Mouse (Mus musculus) limb, embryonic 11.5 days (tissue): Measurements from ENCODE around the gene Kdm4b. TPM values are rescaled to one million over a fixed set of nuclear protein-coding genes. Genes with fewer than 3 reads are reported as not detected.

Experiments used
- ATAC-seq: fragments of 200-750 bp; cut with Nextera tagmentation; 2 replicates; pipeline ENCODE4 v1.8.0; 2017; ENCODE audit warnings: low read depth; ENCODE audit not compliant: insufficient number of reproducible peaks, low FRiP score, low TSS enrichment
- DNase-seq: peaks from one replicate; pipeline ENCODE4 v3.0.0-alpha.2; 2015; ENCODE audit warnings: low spot score
- H3K27ac ChIP-seq: fragments of 300-500 bp; sonication (generic); replicated peaks from 2 replicates; pipeline ENCODE4 v1.5.1; 2014; ENCODE audit warnings: low read depth, mild to moderate bottlenecking, low read length
- H3K27me3 ChIP-seq: fragments of 300-500 bp; sonication (generic); 2 replicates; pipeline ENCODE4 v1.6.1; 2014; ENCODE audit warnings: mild to moderate bottlenecking, low read length, mixed read lengths; ENCODE audit not compliant: control insufficient read depth, insufficient read depth
- H3K36me3 ChIP-seq: fragments of 300-500 bp; sonication (generic); 2 replicates; pipeline ENCODE4 v1.6.1; 2014; ENCODE audit warnings: mild to moderate bottlenecking, low read length, moderate library complexity, mixed read lengths; ENCODE audit not compliant: control insufficient read depth, insufficient read depth
- H3K4me1 ChIP-seq: fragments of 300-500 bp; sonication (generic); 2 replicates; pipeline ENCODE4 v1.6.1; 2014; ENCODE audit warnings: low read length, mixed read lengths; ENCODE audit not compliant: control insufficient read depth, insufficient read depth
- H3K4me2 ChIP-seq: fragments of 300-500 bp; sonication (generic); 2 replicates; pipeline ENCODE4 v1.6.1; 2014; ENCODE audit warnings: low read depth, mild to moderate bottlenecking, moderate library complexity; ENCODE audit not compliant: severe bottlenecking
- H3K4me3 ChIP-seq: fragments of 300-500 bp; sonication (generic); 2 replicates; pipeline ENCODE4 v1.5.1; 2014; ENCODE audit warnings: low read depth, low read length
- H3K9ac ChIP-seq: fragments of 300-500 bp; sonication (generic); 2 replicates; pipeline ENCODE4 v1.6.1; 2014; ENCODE audit warnings: mild to moderate bottlenecking, low read length
- H3K9me3 ChIP-seq: fragments of 300-500 bp; sonication (generic); 2 replicates; pipeline ENCODE4 v1.6.1; 2016; ENCODE audit warnings: low read length; ENCODE audit not compliant: control insufficient read depth
- WGBS: fragments of 180-500 bp; shearing (Covaris S2); extraction: QIAGEN DNeasy Blood & Tissue Kit; methylation state at CpG from one replicate; pipeline ENCODE4 v1.1.7; 2014; 5-methylcytosine and 5-hydroxymethylcytosine counted together
- polyA plus RNA-seq: library from polyadenylated mRNA; unstranded; fragments of >200 nt; fragmentation: Nextera tagmentation; extraction: Ambion mirVana; gene quantifications from 2 replicates; pipeline ENCODE4 v1.2.1, GENCODE M21; 2014

The Kdm4b gene
- polyA plus RNA-seq, 1 experiment from 2014 or later: 33.2 TPM

DNA sequence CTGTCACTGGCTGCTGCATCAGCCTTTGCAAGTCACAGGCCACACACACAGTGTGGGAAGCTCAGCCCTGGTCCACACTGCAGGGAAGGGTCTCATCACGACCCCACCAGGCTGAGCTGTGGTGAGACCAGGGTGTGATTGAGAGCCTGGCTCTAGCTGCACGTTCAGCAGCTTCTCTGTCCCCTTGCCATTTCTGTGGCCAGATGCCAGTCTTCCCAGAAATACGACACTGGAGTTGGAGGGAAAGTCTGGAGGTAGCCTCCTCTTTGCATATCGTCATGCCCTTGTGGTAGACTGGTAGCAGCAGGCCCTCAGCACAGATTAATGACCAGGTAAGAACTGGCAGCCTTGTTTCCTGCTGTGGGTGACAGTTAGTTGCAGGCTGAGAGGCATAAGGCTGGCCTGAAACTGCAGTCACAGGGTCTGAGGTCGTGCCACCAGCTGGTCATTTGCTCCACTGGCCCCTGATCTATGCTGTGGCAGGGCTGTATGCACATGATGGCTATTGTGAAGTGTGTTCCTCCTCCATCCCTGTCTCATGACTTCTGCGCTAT lies 53.5 kb downstream of the Kdm4b start:
- H3K9me3 ChIP-seq: no peaks in the 10 kb centered on the region
- no peak overlapping the region for H3K27ac ChIP-seq
- H3K9ac ChIP-seq: no peak overlapping the region
- no peaks in the 10 kb centered on the region for H3K4me1 ChIP-seq
- H3K4me3 ChIP-seq: no peak overlapping the region
- no peaks in the 10 kb centered on the region for H3K27me3 ChIP-seq
- ATAC-seq (no peak), DNase-seq (no peak)
- 67% methylated on average over 6 of the region's 6 CpGs for WGBS
- no peak overlapping the region for H3K4me2 ChIP-seq
- H3K36me3 ChIP-seq: peaks cover 14% of the 10 kb centered on the region

DNA sequence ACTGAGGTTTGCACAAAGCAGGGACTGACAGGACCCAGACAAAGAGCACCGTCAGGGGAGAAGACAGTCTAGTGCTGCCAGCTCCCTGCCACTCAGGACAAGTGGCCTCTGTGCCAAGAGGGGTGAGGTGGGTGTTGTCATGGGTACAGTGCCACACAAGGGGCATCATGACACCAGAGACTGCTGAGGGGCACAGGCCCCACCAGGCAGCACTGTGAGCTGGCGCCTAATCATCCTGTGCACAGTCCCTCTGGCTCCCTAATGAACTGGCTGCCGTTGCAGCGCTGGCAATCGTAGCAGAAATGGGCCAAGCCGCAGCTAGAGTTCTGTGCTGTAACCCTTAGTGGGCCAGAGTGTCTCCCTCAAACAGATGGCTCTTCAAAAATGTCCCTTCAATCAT lies 54.4 kb downstream of the Kdm4b start:
- Histone ChIP-seq H3K27ac (no peak overlapping the region), H3K4me2 (no peak overlapping the region), H3K9me3 (no peaks in the 10 kb centered on the region), H3K27me3 (no peaks in the 10 kb centered on the region), H3K4me1 (no peaks in the 10 kb centered on the region), H3K9ac (no peak overlapping the region), H3K36me3 (peaks cover 14% of the 10 kb centered on the region), H3K4me3 (no peak overlapping the region)
- DNase-seq (no peak), ATAC-seq (no peak)
- WGBS: 87% methylated on average over 6 of the region's 6 CpGs

DNA sequence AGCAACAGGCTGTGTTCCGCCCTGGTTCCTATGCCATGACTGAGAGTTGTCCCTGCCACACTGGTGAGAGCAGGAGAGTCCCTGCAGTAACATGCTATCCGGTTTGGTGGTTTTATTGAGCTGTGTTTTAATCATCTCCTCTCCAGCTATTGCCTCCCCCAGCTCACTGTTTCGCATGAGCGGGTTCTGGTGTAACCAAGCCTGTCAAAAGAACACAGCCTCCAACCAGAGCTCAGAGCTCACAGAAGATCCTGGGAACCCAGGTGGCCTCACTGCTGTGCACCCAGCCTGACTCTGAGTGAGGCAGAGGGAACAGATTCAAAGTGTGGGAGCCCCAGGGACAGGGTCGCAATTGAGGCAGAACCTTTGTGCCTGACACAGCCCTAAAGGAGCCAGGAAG lies 55.3 kb downstream of the Kdm4b start:
- Histone ChIP-seq H3K27me3 (no peaks in the 10 kb centered on the region), H3K9me3 (no peaks in the 10 kb centered on the region), H3K27ac (no peak overlapping the region), H3K4me1 (no peaks in the 10 kb centered on the region), H3K4me2 (no peak overlapping the region), H3K4me3 (no peak overlapping the region), H3K9ac (no peak overlapping the region), H3K36me3 (peaks cover 14% of the 10 kb centered on the region)
- DNase-seq (no peak), ATAC-seq (no peak)
- 94% methylated on average over 5 of the region's 5 CpGs for WGBS

DNA sequence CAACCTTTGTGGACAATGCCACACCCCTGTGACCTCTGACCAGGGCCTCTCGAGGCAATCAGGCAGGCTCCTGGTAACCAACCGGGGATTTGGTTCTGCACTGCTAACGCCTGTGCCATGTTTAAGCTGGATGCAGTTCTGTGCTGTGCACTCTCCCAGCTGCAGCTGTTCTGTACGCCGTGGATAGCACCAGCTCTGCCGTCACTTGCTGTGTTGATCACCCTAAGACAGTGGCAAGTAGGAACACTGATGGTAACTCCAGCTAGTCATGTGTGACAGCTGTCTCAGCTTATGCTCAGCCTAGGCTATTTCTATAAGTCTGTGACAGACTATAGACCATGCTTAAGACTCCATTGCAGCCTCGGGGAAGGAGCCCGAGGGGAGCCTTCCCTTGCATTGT lies 57.1 kb downstream of the Kdm4b start:
- no peak overlapping the region for H3K9ac ChIP-seq
- H3K27me3 ChIP-seq: no peaks in the 10 kb centered on the region
- H3K4me3 ChIP-seq: no peak overlapping the region
- H3K9me3 ChIP-seq: no peaks in the 10 kb centered on the region
- ATAC-seq: no peak
- H3K36me3 ChIP-seq: peaks cover 6% of the 10 kb centered on the region; the same call in 1 of the 2 replicates
- no peak for DNase-seq
- H3K4me2 ChIP-seq: no peak overlapping the region
- H3K4me1 ChIP-seq: no peaks in the 10 kb centered on the region
- WGBS: 66% methylated on average over 8 of the region's 8 CpGs
- H3K27ac ChIP-seq: no peak overlapping the region

DNA sequence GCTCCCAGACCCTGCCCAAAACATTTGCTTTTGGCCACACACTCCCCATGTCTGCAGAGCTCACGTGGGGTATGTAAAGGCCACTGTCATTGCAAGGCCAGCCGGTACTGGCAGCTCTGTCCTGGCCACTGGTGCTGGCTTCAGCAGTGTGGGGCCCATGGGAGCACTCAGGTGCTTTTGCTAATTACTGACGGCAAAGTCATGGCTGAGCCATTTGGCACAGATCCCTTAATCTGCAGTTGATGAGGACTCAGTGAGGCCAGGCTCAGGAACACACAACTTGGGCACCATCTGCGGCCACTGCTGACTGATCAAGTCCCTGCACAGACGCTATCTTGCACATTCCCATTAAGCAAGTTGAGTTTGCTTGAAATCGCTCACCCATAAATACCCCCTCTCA lies 59.0 kb downstream of the Kdm4b start:
- ATAC-seq (no peak), DNase-seq (no peak)
- H3K27ac ChIP-seq: no peak overlapping the region
- H3K9me3 ChIP-seq: no peaks in the 10 kb centered on the region
- H3K9ac ChIP-seq: no peak overlapping the region
- WGBS: 88% methylated on average over 6 of the region's 6 CpGs
- peaks cover 12% of the 10 kb centered on the region; the same call in 1 of the 2 replicates for H3K36me3 ChIP-seq
- no peak overlapping the region for H3K4me3 ChIP-seq
- H3K4me1 ChIP-seq: no peaks in the 10 kb centered on the region
- no peaks in the 10 kb centered on the region for H3K27me3 ChIP-seq
- H3K4me2 ChIP-seq: no peak overlapping the region

DNA sequence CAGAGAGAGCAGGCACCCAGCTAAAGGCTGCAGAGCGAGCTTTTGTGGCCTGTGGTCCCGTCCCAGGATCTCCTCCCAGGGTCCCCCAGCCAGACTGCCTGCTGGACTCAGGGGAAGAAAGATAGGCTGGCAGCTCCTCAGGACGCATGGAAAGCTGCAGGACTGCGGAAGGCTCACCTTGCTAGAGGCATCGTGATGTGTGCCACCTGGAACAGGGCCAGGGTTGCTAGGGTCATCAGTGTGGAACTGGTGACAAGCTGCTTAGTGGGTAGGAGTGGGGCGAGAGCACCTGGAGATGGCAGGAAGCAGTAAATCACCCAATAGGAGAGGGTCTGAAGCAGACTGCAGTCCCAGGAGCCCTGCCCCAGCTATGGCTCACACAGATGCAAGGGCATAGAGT lies 61.8 kb downstream of the Kdm4b start:
- no peaks in the 10 kb centered on the region for H3K9me3 ChIP-seq
- peaks cover 14% of the 10 kb centered on the region; the same call in 1 of the 2 replicates for H3K36me3 ChIP-seq
- no peaks in the 10 kb centered on the region for H3K4me1 ChIP-seq
- no peak for DNase-seq
- no peak overlapping the region for H3K4me3 ChIP-seq
- WGBS: 85% methylated on average over 6 of the region's 6 CpGs
- H3K4me2 ChIP-seq: no peak overlapping the region
- H3K27me3 ChIP-seq: no peaks in the 10 kb centered on the region
- ATAC-seq: no peak
- no peak overlapping the region for H3K27ac ChIP-seq
- 0 out of 2 replicates have a peak overlapping the region, but pooled peaks have one; percentile 3 for H3K9ac ChIP-seq

DNA sequence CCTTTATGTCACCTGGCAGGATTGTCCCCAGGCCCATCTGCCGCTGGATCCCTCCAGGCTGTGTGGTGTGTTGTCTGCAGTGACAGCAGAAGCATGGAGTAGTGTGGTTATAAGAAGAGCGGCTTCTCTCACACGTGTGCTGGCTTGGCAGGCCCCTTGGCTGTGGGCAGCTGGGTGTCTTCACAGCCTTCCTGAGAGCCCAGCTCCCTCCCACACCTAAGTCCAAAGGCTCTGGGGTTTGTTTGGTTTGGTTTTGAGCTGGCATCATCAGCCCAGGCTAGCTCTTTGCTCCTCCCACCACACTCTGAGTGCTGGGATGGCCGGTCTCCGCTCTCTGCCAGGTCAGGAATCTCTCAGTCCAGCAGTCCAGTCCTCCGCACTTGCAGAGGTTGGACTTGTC lies 67.4 kb downstream of the Kdm4b start:
- ATAC-seq: no peak

DNA sequence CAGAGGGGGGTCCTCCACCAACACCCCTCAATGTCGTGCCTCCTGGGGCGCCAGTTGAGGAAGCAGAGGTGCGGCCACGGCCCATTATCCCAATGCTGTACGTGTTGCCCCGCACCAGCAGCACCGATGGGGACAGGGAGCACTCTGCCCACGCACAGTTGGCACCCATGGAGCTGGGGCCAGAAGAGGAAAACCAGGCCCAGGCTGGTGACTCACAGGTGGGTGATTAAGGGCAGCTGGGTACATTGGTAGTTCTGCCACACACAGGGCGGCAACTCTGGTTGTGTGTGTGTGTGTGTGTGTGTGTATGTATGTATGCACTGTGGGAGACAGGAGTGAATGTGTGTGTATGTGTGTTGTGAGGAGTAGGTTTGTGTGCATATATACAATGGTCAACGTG lies 68.0 kb downstream of the Kdm4b start:
- 93% methylated on average over 10 of the region's 10 CpGs for WGBS
- ATAC-seq: no peak
- Histone ChIP-seq H3K27me3 (no peaks in the 10 kb centered on the region), H3K4me2 (no peak overlapping the region), H3K36me3 (peaks cover 26% of the 10 kb centered on the region; the same call in 1 of the 2 replicates), H3K9me3 (no peaks in the 10 kb centered on the region), H3K4me3 (no peak overlapping the region), H3K4me1 (no peaks in the 10 kb centered on the region), H3K27ac (no peak overlapping the region), H3K9ac (no peak overlapping the region)
- DNase-seq: no peak

More for the DNA sequence above, 67.4 kb downstream of the Kdm4b start:
- no peaks in the 10 kb centered on the region for H3K9me3 ChIP-seq
- no peak for DNase-seq
- H3K36me3 ChIP-seq: peaks cover 27% of the 10 kb centered on the region; the same call in 1 of the 2 replicates
- no peaks in the 10 kb centered on the region for H3K4me1 ChIP-seq
- H3K4me2 ChIP-seq: no peak overlapping the region
- no peak overlapping the region for H3K9ac ChIP-seq
- WGBS: 91% methylated on average over 6 of the region's 6 CpGs
- H3K27ac ChIP-seq: no peak overlapping the region
- H3K4me3 ChIP-seq: no peak overlapping the region
- H3K27me3 ChIP-seq: no peaks in the 10 kb centered on the region

DNA sequence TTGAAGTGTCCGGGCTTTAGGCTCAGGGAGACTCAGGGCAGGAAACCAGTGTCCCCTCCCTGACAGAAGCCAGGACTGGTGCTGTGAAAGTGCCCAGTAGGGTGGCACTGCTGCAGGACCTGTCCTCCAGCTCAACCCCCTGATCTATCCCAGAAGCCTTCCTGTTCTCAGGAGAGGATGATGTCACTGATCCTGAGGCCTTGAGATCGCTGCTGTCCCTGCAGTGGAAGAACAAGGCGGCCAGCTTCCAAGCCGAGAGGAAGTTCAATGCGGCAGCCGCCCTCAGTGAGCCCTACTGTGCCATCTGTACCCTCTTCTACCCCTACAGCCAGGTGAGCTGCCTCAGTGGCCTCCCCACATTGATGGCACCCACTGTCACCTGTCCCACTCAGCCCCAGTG lies 70.2 kb downstream of the Kdm4b start:
- 89% methylated on average over 6 of the region's 6 CpGs for WGBS
- Histone ChIP-seq H3K4me2 (no peak overlapping the region), H3K4me3 (no peak overlapping the region), H3K9me3 (no peaks in the 10 kb centered on the region), H3K9ac (no peak overlapping the region), H3K27me3 (no peaks in the 10 kb centered on the region), H3K27ac (no peak overlapping the region), H3K36me3 (peaks cover 30% of the 10 kb centered on the region; the same call in 1 of the 2 replicates), H3K4me1 (no peaks in the 10 kb centered on the region)
- DNase-seq (no peak), ATAC-seq (no peak)
